Mouse (Mus musculus) forebrain, embryonic 10.5 days (tissue): Measurements from ENCODE around the gene Ypel3. TPM values are rescaled to one million over a fixed set of nuclear protein-coding genes. Genes with fewer than 3 reads are reported as not detected.

Experiments used
- DNase-seq: peaks from one replicate; pipeline ENCODE4 v3.0.0-alpha.2; 2017; ENCODE audit warnings: low spot score; ENCODE audit errors: extremely low spot score
- H3K27ac ChIP-seq: fragments of 300-500 bp; sonication (generic); 2 replicates; pipeline ENCODE4 v1.5.1; 2016; ENCODE audit warnings: mild to moderate bottlenecking
- H3K27me3 ChIP-seq: fragments of 300-500 bp; sonication (generic); 2 replicates; pipeline ENCODE4 v1.6.1; 2016; ENCODE audit warnings: mild to moderate bottlenecking; ENCODE audit not compliant: poor library complexity, severe bottlenecking
- H3K36me3 ChIP-seq: fragments of 300-500 bp; sonication (generic); replicated peaks from 2 replicates; pipeline ENCODE4 v1.6.1; 2016; ENCODE audit warnings: mild to moderate bottlenecking, moderate library complexity
- H3K4me1 ChIP-seq: fragments of 300-500 bp; sonication (generic); 2 replicates; pipeline ENCODE4 v1.6.1; 2016
- H3K4me3 ChIP-seq: fragments of 300-500 bp; sonication (generic); 2 replicates; pipeline ENCODE4 v1.5.1; 2016; ENCODE audit warnings: mild to moderate bottlenecking, moderate library complexity
- H3K9me3 ChIP-seq: fragments of 300-500 bp; sonication (generic); 2 replicates; pipeline ENCODE4 v1.6.1; 2016; ENCODE audit warnings: mild to moderate bottlenecking, moderate library complexity
- WGBS: fragments of 180-500 bp; shearing (Covaris S2); methylation state at CpG from one replicate; pipeline ENCODE4 v1.1.7; 2016; 5-methylcytosine and 5-hydroxymethylcytosine counted together
- polyA plus RNA-seq: library from polyadenylated mRNA; unstranded; fragments of >200 nt; fragmentation: Nextera tagmentation; extraction: Ambion mirVana; gene quantifications from 2 replicates; pipeline ENCODE4 v1.2.1, GENCODE M21; 2016

The Ypel3 gene
- polyA plus RNA-seq, 1 experiment from 2014 or later, result 35.0 TPM

DNA sequence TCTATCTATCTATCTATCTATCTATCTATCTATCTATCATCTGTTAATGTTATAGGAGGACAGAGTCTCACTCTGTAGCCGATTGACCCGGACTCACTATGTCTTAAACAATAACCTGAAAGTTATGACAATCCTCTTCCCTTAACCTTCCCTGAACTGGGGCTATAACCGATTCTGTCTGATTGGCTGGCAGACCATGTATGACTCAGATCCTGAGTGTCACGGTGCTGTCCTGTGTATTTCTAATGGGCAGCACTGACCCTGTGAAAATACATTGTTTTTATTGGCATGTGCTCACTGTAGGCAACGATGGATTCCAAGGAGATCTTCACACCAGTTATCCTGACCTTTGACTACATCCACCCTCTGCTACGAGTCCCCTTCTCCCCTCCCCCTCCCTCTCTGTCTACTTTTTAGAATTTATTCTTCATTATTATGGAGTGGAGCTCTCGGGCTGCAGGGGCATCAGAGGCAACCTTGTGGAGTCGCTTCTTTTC lies 39.0 kb downstream of the Ypel3 start:
- Histone ChIP-seq H3K9me3 (no peaks in the 10 kb centered on the region), H3K36me3 (no peaks in the 10 kb centered on the region), H3K4me3 (no peak overlapping the region), H3K27me3 (peaks cover 17% of the 10 kb centered on the region; the same call in 1 of the 2 replicates), H3K27ac (no peak overlapping the region), H3K4me1 (peaks cover 9% of the 10 kb centered on the region)
- DNase-seq, result no peak
- WGBS, result 77% methylated on average over 8 of the region's 8 CpGs

DNA sequence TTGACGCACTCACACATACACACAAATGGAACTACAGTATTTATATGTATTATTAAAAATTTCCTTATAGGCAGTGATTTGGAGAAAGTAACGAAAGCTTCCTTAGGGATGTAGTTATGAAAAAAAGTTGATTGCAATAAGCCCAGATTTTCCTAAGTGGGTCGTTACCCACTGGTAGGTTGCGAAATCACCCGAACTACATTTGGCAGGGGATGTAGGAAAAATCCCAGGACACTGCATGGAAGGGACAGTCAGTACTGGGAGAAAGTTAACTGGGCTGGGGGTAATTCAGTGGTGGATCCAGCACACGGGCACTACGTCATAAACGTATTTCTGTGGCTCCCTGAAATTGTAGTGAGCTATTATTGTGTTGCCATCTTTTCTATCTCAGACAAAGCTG lies 39.7 kb downstream of the Ypel3 start:
- H3K4me1 ChIP-seq, result peaks cover 9% of the 10 kb centered on the region
- no peak for DNase-seq
- H3K9me3 ChIP-seq, result no peaks in the 10 kb centered on the region
- 93% methylated on average over 8 of the region's 8 CpGs for WGBS
- peaks cover 17% of the 10 kb centered on the region; the same call in 1 of the 2 replicates for H3K27me3 ChIP-seq
- no peaks in the 10 kb centered on the region for H3K36me3 ChIP-seq
- H3K4me3 ChIP-seq, result no peak overlapping the region
- no peak overlapping the region for H3K27ac ChIP-seq

DNA sequence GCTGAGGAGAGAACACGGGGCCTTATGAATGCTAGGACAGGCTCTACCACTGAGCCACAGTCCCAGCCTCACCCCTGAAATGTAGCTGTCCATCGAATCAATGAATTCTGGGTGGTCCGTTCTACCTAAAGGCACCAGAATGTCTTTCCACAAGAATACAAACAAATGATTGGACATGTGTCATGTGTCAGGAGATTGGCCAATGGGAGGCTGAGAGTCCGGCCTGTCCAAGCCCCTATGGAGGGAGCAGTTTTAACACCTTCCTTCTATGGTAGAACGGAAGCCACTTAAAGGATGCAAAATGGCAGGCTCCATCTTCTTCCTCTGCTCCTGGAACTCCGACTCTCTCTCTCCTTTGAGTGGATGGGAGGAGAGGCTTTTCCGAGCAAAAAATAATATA lies 40.8 kb downstream of the Ypel3 start:
- H3K27ac ChIP-seq, result no peak overlapping the region
- H3K36me3 ChIP-seq, result no peaks in the 10 kb centered on the region
- no peaks in the 10 kb centered on the region for H3K9me3 ChIP-seq
- H3K4me1 ChIP-seq, result peaks cover 12% of the 10 kb centered on the region
- no peak overlapping the region for H3K4me3 ChIP-seq
- DNase-seq, result no peak
- WGBS, result 89% methylated on average over 7 of the region's 7 CpGs
- H3K27me3 ChIP-seq, result peaks cover 19% of the 10 kb centered on the region

DNA sequence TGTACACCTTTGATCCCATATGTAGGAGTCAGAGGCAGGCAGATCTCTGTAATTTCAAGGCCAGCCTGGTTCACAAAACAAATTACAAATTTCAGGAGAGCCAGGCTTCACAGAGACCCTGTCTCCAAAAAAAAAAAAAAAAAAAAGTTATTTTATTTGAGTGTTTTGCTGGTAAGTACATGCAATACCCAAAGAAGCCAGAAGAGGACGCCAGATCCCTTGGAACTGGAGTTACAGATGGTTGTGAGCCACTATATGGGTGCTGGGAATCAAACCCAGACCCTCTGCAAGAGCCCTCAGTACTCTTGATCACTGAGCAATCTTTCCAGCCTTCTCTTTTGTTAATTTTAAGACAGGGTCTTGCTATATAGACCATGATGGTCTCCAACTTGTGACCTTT lies 42.1 kb downstream of the Ypel3 start:
- Histone ChIP-seq H3K4me1 (peaks cover 23% of the 10 kb centered on the region), H3K9me3 (no peaks in the 10 kb centered on the region), H3K27me3 (peaks cover 23% of the 10 kb centered on the region), H3K4me3 (no peak overlapping the region), H3K36me3 (no peaks in the 10 kb centered on the region), H3K27ac (no peak overlapping the region)
- no peak for DNase-seq
- 37% methylated on average over 1 of the region's 1 CpGs for WGBS

DNA sequence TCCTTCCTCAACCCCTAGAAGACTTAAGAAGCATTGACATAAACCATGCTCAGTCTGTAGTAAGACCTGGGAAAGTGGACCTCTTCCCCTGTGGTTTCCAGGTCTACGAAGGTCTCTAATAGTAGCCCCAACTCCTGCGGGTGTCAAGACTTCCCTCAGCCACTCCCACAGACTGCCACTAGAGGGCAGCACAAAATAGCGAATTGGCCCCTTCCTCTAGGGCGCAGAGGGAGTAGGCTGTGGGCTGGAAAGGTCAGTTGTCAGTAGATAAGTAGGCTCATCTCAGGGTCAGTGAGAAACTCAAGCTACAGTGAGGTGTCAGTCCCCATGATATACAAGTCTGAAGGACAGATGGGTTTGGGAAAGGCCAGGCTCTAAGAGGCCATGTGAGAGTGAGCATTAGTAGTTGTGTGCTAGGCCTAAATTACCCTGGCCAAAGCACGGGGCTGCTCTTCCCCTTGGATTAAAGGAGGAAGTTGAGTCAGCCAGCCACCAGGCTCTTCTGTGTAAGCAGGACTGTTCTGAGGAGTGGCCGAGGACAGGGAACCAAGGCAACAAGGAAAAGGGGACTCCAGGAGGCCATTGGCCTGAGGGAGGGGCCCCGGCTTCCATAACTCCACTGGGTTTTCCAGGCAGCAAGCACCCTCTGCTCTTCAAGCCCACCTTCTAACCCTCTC lies 45.2 kb downstream of the Ypel3 start:
- no peaks in the 10 kb centered on the region for H3K36me3 ChIP-seq
- peaks cover 37% of the 10 kb centered on the region for H3K27me3 ChIP-seq
- peaks cover 24% of the 10 kb centered on the region for H3K4me1 ChIP-seq
- 23% methylated on average over 7 of the region's 7 CpGs for WGBS
- DNase-seq, result peak; percentile 80
- no peak overlapping the region for H3K27ac ChIP-seq
- no peak overlapping the region for H3K4me3 ChIP-seq
- H3K9me3 ChIP-seq, result no peaks in the 10 kb centered on the region

DNA sequence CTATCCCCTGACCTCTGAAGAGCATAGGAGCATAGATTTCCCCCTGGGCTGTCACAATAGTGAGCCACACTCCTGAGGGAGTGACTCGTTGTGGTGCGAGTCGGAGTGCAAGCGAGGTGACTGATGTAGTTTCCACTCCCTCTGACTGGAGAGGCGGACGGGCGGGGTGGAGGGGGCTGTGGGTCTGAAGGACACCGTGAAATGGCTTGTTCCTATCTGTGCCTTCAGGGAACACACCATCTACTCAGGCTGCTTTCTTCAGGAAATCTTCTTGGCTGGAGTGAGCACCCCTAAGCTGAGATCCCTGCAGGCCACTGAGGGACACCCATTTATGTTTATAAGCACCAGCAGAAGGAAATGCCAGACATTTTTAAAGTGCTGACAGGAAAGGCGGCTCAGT lies 46.0 kb downstream of the Ypel3 start:
- Histone ChIP-seq H3K4me1 (peaks cover 24% of the 10 kb centered on the region), H3K4me3 (peak overlapping the region; percentile 63), H3K27me3 (peaks cover 42% of the 10 kb centered on the region), H3K27ac (peak overlapping the region; percentile 84), H3K36me3 (no peaks in the 10 kb centered on the region), H3K9me3 (no peaks in the 10 kb centered on the region)
- 9% methylated on average over 9 of the region's 9 CpGs for WGBS
- no peak for DNase-seq

DNA sequence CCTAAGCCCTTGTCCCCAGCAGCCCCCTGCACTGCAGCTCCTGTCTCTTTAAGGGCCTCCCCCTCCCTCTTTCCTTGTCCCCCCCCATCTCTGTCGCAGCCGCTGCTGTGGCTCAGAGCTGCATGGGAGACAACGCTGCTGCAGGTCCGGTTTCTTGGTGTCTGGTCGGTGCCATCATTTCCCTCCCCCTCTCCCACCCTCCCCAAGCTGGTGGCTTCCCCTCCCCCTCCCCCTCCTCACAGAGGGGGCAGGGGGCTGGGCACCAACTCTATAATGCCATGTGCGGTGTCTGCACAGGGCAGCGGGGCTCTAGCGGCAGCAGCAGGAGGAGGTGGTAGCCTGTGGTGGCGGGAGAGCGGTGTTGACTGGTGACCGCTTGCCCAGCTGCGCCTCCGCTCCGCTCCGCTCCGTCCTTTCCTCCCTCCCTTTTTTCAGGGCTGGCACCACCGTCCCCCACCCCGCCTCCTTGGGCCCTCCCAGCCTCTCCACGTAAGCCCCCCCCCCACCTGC lies 46.5 kb downstream of the Ypel3 start:
- peak; percentile 40 for DNase-seq
- under 1% methylated on average over 18 of the region's 19 CpGs for WGBS

DNA sequence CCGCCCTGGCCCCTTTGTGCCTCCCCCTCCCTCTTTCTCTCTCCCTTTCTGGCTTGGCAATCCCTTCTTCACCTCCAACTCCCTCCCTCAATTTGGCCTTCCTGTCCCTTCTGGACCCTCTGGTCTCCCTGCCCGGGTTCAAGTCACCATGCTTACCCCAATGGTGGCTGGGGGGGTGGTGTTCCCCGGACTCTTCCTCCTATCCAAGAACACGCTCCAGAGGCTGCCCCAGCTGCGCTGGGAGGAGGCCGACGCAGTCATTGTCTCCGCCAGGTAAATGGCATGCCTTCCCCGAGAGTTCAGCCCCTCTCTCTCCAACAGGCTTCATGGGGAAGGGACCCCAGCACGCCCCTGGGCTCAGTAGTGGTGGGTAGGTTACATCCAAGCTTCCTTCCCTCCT lies 47.2 kb downstream of the Ypel3 start:
- Histone ChIP-seq H3K4me1 (peaks cover 24% of the 10 kb centered on the region), H3K27ac (peak overlapping the region; percentile 84), H3K27me3 (peaks cover 43% of the 10 kb centered on the region), H3K36me3 (no peaks in the 10 kb centered on the region), H3K4me3 (peak overlapping the region; percentile 63), H3K9me3 (no peaks in the 10 kb centered on the region)
- DNase-seq, result no peak
- WGBS, result 7% methylated on average over 10 of the region's 10 CpGs

More for the DNA sequence above, 46.5 kb downstream of the Ypel3 start:
- Histone ChIP-seq H3K27me3 (peaks cover 43% of the 10 kb centered on the region), H3K4me1 (peaks cover 24% of the 10 kb centered on the region), H3K27ac (peak overlapping the region; percentile 84), H3K36me3 (no peaks in the 10 kb centered on the region), H3K9me3 (no peaks in the 10 kb centered on the region), H3K4me3 (peak overlapping the region; percentile 63)

DNA sequence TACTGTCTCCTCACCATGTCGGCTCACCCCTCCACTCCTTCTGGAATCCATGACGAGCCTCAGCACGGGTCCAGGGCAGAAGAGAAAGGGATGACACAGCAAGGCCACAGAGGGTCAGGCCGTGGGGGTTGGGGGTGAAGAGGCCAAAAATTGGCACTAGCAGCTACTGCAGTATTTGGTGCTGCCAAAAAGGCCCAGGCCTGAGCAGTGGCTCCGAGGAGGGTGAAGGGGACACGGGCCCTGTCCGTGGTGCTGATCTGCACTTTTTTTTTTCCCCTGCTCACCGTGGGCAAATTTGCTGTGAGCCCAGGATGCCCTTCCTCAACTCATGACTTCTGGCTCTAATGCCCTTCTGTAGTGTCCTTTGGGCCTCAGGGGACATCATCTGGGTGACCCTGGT lies 48.6 kb downstream of the Ypel3 start:
- WGBS, result 25% methylated on average over 8 of the region's 8 CpGs
- Histone ChIP-seq H3K27me3 (peaks cover 55% of the 10 kb centered on the region), H3K9me3 (no peaks in the 10 kb centered on the region), H3K36me3 (no peaks in the 10 kb centered on the region), H3K4me1 (peaks cover 35% of the 10 kb centered on the region), H3K4me3 (no peak overlapping the region), H3K27ac (no peak overlapping the region)
- DNase-seq, result peak; percentile 29

DNA sequence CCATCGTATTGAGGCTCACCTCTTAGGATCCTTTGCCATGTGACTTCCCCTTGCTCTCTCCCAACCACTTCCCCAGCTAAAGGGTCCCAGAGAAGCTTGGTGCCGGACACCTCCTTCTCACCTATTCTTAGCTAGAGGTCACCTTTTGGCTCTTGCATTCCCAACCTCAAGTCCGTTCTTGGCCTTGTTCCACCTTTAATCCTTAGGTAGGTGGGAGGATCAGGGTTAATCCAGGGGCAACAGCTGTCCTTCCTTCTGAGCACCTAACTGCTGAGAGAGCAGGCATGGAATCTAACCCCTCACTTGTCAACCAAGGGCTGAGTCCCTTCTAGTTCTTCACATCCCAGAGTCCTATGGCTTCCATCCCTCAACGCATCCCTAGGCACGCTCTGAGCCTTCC lies 49.2 kb downstream of the Ypel3 start:
- no peaks in the 10 kb centered on the region for H3K36me3 ChIP-seq
- WGBS, result 83% methylated on average over 5 of the region's 5 CpGs
- no peak overlapping the region for H3K4me3 ChIP-seq
- H3K9me3 ChIP-seq, result no peaks in the 10 kb centered on the region
- H3K4me1 ChIP-seq, result peaks cover 37% of the 10 kb centered on the region
- peaks cover 60% of the 10 kb centered on the region for H3K27me3 ChIP-seq
- no peak overlapping the region for H3K27ac ChIP-seq
- no peak for DNase-seq

Other genes starting within 250 kb of the Ypel3 start
- gene Eif3c, start 210.5 kb upstream of the Ypel3 start, polyA plus RNA-seq, result 230 and 233 TPM in 2 replicates
- 0.67 and 0.79 TPM in 2 replicates for gene Apobr, start 192.0 kb upstream of the Ypel3 start, polyA plus RNA-seq
- gene Cln3, start 191.1 kb upstream of the Ypel3 start, polyA plus RNA-seq, result 20.7 and 25.8 TPM in 2 replicates
- gene Il27, start 182.0 kb upstream of the Ypel3 start, polyA plus RNA-seq, result not detected in 2 replicates
- gene Nupr1, start 146.1 kb upstream of the Ypel3 start, polyA plus RNA-seq, result 1.3 and 2.0 TPM in 2 replicates
- 61.1 and 64.5 TPM in 2 replicates for gene Sgf29, start 127.6 kb upstream of the Ypel3 start, polyA plus RNA-seq
- 0.16 and 0.40 TPM in 2 replicates for gene Sult1a1, start 100.5 kb upstream of the Ypel3 start, polyA plus RNA-seq
- gene Bola2, start 81.6 kb upstream of the Ypel3 start, polyA plus RNA-seq, result 213 and 216 TPM in 2 replicates
- gene Slx1b, start 81.2 kb upstream of the Ypel3 start, polyA plus RNA-seq, result 13.5 and 14.0 TPM in 2 replicates
- 33.6 and 40.3 TPM in 2 replicates for gene Coro1a, start 69.2 kb upstream of the Ypel3 start, polyA plus RNA-seq
- gene Mapk3, start 17.4 kb upstream of the Ypel3 start, polyA plus RNA-seq, result 54.4 and 55.7 TPM in 2 replicates
- 0.77 and 0.98 TPM in 2 replicates for gene Gdpd3, start 10.6 kb upstream of the Ypel3 start, polyA plus RNA-seq
- 0.32 and 0.61 TPM in 2 replicates for gene Tbx6, start 4.5 kb downstream of the Ypel3 start, polyA plus RNA-seq
- 413 and 423 TPM in 2 replicates for gene Ppp4c, start 15.5 kb downstream of the Ypel3 start, polyA plus RNA-seq
- 2.6 and 2.9 TPM in 2 replicates for gene Fam57b, start 20.7 kb downstream of the Ypel3 start, polyA plus RNA-seq
- not detected in 2 replicates for gene 4930451I11Rik, start 54.7 kb downstream of the Ypel3 start, polyA plus RNA-seq
- gene Doc2a, start 70.5 kb downstream of the Ypel3 start, polyA plus RNA-seq, result 9.8 and 10.1 TPM in 2 replicates
- 57.4 and 65.2 TPM in 2 replicates for gene Hirip3, start 85.0 kb downstream of the Ypel3 start, polyA plus RNA-seq
- gene Ino80e, start 85.4 kb downstream of the Ypel3 start, polyA plus RNA-seq, result 110 and 117 TPM in 2 replicates
- 54.0 and 54.1 TPM in 2 replicates for gene Taok2, start 107.7 kb downstream of the Ypel3 start, polyA plus RNA-seq
- gene Tmem219, start 146.0 kb downstream of the Ypel3 start, polyA plus RNA-seq, result 22.2 and 24.9 TPM in 2 replicates
- gene Kctd13, start 151.9 kb downstream of the Ypel3 start, polyA plus RNA-seq, result 17.5 and 18.0 TPM in 2 replicates
- 0.21 TPM in 1 of 2 replicates, not detected in the other for gene Asphd1, start 172.6 kb downstream of the Ypel3 start, polyA plus RNA-seq
- gene Sez6l2, start 173.6 kb downstream of the Ypel3 start, polyA plus RNA-seq, result 0.72 and 1.2 TPM in 2 replicates
- 84.6 and 85.7 TPM in 2 replicates for gene Cdipt, start 199.0 kb downstream of the Ypel3 start, polyA plus RNA-seq
- gene Cdiptos, start 199.1 kb downstream of the Ypel3 start, polyA plus RNA-seq, result 0.72 and 1.0 TPM in 2 replicates
- gene Mvp, start 237.7 kb downstream of the Ypel3 start, polyA plus RNA-seq, result 3.3 TPM in 2 replicates
- not detected in 2 replicates for gene Pagr1b, start 239.5 kb downstream of the Ypel3 start, polyA plus RNA-seq
- 92.7 and 121 TPM in 2 replicates for gene Pagr1a, start 240.4 kb downstream of the Ypel3 start, polyA plus RNA-seq
- 32.6 and 46.7 TPM in 2 replicates for gene Gm42742, start 244.1 kb downstream of the Ypel3 start, polyA plus RNA-seq
- gene Prrt2, start 244.3 kb downstream of the Ypel3 start, polyA plus RNA-seq, result 3.5 and 4.0 TPM in 2 replicates